Mouse (Mus musculus) cerebellum, postnatal 25 days (tissue): Measurements from ENCODE around the gene Sspn.

ENCODE experiments used
- DNase-seq, 2 experiments: peaks; one replicate each; pipeline ENCODE4 v3.0.0; 2021; ENCODE audit warnings: mixed read lengths in 2 of 2

Sspn gene

GRCm38 (mm10) chr6:145931341-145931740, at the start of gene Sspn:
Gene Sspn, plus strand, starts transcription at chr6:145931641.
- DNase-seq, result no peak

- DNase-seq, result no peak
Measured at GRCm38 (mm10) chr6:145883010-145883409, 48.4 kb upstream of the Sspn start.

GRCm38 (mm10) chr6:145883668-145884067, 47.8 kb upstream of the Sspn start:
- DNase-seq, result no peak

GRCm38 (mm10) chr6:145885069-145885468, 46.4 kb upstream of the Sspn start:
- DNase-seq, result no peak

GRCm38 (mm10) chr6:145886277-145886676, 45.2 kb upstream of the Sspn start:
- no peak for DNase-seq

- DNase-seq, result no peak
Measured at GRCm38 (mm10) chr6:145887719-145888118, 43.7 kb upstream of the Sspn start.

- no peak for DNase-seq
Measured at GRCm38 (mm10) chr6:145891951-145892350, 39.5 kb upstream of the Sspn start.

- no peak for DNase-seq
Measured at GRCm38 (mm10) chr6:145892381-145893265, 38.8 kb upstream of the Sspn start.

GRCm38 (mm10) chr6:145893366-145894021, 37.9 kb upstream of the Sspn start:
- no peak for DNase-seq

GRCm38 (mm10) chr6:145894669-145895342, 36.6 kb upstream of the Sspn start:
- no peak for DNase-seq

- DNase-seq, result peak; percentile 19 to 34
Measured at GRCm38 (mm10) chr6:145904169-145904568, 27.3 kb upstream of the Sspn start.

- DNase-seq, result no peak
Measured at GRCm38 (mm10) chr6:145904616-145905015, 26.8 kb upstream of the Sspn start.

GRCm38 (mm10) chr6:145906096-145906890, 25.1 kb upstream of the Sspn start:
- no peak for DNase-seq

GRCm38 (mm10) chr6:145909943-145910342, 21.5 kb upstream of the Sspn start:
- no peak for DNase-seq

GRCm38 (mm10) chr6:145910469-145911426, 20.7 kb upstream of the Sspn start:
- DNase-seq, result no peak

- no peak for DNase-seq
Measured at GRCm38 (mm10) chr6:145912232-145912631, 19.2 kb upstream of the Sspn start.

GRCm38 (mm10) chr6:145915435-145915834, 16.0 kb upstream of the Sspn start:
- DNase-seq, result no peak

GRCm38 (mm10) chr6:145916401-145916800, 15.0 kb upstream of the Sspn start:
- DNase-seq, result no peak

GRCm38 (mm10) chr6:145918236-145918635, 13.2 kb upstream of the Sspn start:
- DNase-seq, result no peak

- no peak for DNase-seq
Measured at GRCm38 (mm10) chr6:145923594-145923993, 7.8 kb upstream of the Sspn start.

GRCm38 (mm10) chr6:145934001-145934696, 2.7 kb downstream of the Sspn start:
- DNase-seq, result peak; percentile 77 to 81
